Mouse (Mus musculus) heart, adult 2 months (tissue): ENCODE data around the gene Tm9sf2. TPM values are rescaled to one million over a fixed set of nuclear protein-coding genes. Genes with fewer than 3 reads are reported as not detected.

ENCODE experiments used
- DNase-seq, 2 experiments: peaks; one replicate each; pipeline ENCODE4 v3.0.0; 2021
- H3K27ac ChIP-seq: fragments of 200-600 bp; 2 replicates; pipeline ENCODE4 v1.8.1; 2022
- H3K27me3 ChIP-seq: fragments of 200-500 bp; 2 replicates; pipeline ENCODE4 v1.6.1; 2012; ENCODE audit warnings: mild to moderate bottlenecking, low read length, inconsistent platforms, mixed read lengths; ENCODE audit not compliant: control insufficient read depth, insufficient read depth
- H3K36me3 ChIP-seq: fragments of 200-500 bp; 2 replicates; pipeline ENCODE4 v1.6.1; 2012; ENCODE audit warnings: low read length, inconsistent platforms; ENCODE audit not compliant: control insufficient read depth, insufficient read depth
- H3K4me1 ChIP-seq: fragments of 200-500 bp; 2 replicates; pipeline ENCODE4 v1.6.1; 2011; ENCODE audit warnings: low read length; ENCODE audit not compliant: control insufficient read depth, insufficient read depth
- H3K4me3 ChIP-seq: fragments of 200-600 bp; 2 replicates; pipeline ENCODE4 v1.8.1; 2022
- H3K79me2 ChIP-seq: fragments of 200-500 bp; replicated peaks from 2 replicates; pipeline ENCODE4 v1.6.1; 2012; ENCODE audit warnings: mild to moderate bottlenecking, inconsistent platforms, low read length, moderate library complexity, mixed read lengths; ENCODE audit not compliant: control insufficient read depth, insufficient read depth
- H3K9ac ChIP-seq: fragments of 200-500 bp; 2 replicates; pipeline ENCODE4 v1.6.1; 2012; ENCODE audit warnings: low read depth, mild to moderate bottlenecking, control low read depth, inconsistent platforms, low read length, mixed read lengths
- CTCF ChIP-seq: fragments of 200-600 bp; IDR thresholded peaks from 2 replicates; pipeline ENCODE4 v1.8.1; 2022; ENCODE audit warnings: antibody characterized with exemption, mild to moderate bottlenecking, moderate library complexity
- EP300 ChIP-seq: fragments of 200-500 bp; IDR thresholded peaks from 2 replicates; pipeline ENCODE4 v1.6.1; 2011; ENCODE audit warnings: low read depth, low read length, control low read depth; ENCODE audit not compliant: insufficient read depth
- POLR2A ChIP-seq: fragments of 200-500 bp; IDR thresholded peaks from 2 replicates; pipeline ENCODE4 v1.6.1; 2011; ENCODE audit warnings: mild to moderate bottlenecking, low read depth, low read length, control low read depth; ENCODE audit not compliant: insufficient read depth
- WGBS: fragments of 180-500 bp; shearing (Covaris S2); methylation state at CpG from one replicate; pipeline ENCODE4 v1.1.7; 2018; 5-methylcytosine and 5-hydroxymethylcytosine counted together
- intact Hi-C: fragments of 180-260 bp; cut with DNase I; formaldehyde crosslinking; loops from one replicate; pipeline ENCODE4 v1.15.1; 2025
- polyA plus RNA-seq: library from polyadenylated mRNA; depleted of rRNA; stranded (reverse); fragments of >200 nt; gene quantifications from 2 replicates; pipeline ENCODE4 v1.2.3, GENCODE M21; 2012
- total RNA-seq, 2 experiments: library from RNA; stranded (reverse); gene quantifications; 2 replicates each; pipeline ENCODE4 v1.2.3; 2021

Gene Tm9sf2
- total and polyA plus RNA-seq, 3 experiments: 71.0 to 143 (median 121) TPM

DNA sequence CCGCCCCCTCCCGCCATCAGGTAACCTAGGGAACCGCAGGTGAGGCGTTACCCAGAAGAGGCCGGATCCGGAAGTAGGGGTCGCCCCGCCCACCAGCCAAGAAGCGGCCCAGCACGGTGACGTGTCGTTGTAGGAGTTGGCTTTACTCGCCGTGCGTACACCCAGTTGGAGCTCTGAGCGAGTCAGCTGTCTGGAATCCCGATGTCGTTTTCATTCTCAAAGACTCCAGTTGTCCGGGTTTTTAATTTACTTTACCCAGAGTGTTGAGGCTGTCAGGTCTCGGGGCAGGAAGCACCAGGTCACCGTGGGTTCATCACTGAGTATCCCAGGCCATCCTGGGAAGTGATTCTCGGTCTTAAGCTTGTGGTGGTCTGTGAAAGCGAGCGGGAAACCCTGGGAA is 2.0 kb upstream of the Tm9sf2 start:
- DNase-seq: peak; percentile 92 to 95
- TF ChIP-seq POLR2A (peak; percentile 96), CTCF (0 out of 2 replicates have a peak, but pooled peaks have one; percentile 4), EP300 (0 out of 2 replicates have a peak, but pooled peaks have one; percentile 17)
- under 1% methylated on average over 24 of the region's 24 CpGs for WGBS
- Histone ChIP-seq H3K79me2 (peaks cover 7% of the 10 kb centered on the region; the same call in 1 of the 2 replicates), H3K36me3 (peaks cover 17% of the 10 kb centered on the region), H3K4me1 (peaks cover 5% of the 10 kb centered on the region), H3K9ac (peak overlapping the region; percentile 54), H3K27ac (peak overlapping the region; percentile 91), H3K27me3 (no peaks in the 10 kb centered on the region), H3K4me3 (peak overlapping the region; percentile 56)
- intact Hi-C loops: loop anchor here (5.0 to 10.0 kb wide), 3 partner anchors 38 to 880 kb away; partner anchors contain the start of genes Tmtc4 and Ubac2

DNA sequence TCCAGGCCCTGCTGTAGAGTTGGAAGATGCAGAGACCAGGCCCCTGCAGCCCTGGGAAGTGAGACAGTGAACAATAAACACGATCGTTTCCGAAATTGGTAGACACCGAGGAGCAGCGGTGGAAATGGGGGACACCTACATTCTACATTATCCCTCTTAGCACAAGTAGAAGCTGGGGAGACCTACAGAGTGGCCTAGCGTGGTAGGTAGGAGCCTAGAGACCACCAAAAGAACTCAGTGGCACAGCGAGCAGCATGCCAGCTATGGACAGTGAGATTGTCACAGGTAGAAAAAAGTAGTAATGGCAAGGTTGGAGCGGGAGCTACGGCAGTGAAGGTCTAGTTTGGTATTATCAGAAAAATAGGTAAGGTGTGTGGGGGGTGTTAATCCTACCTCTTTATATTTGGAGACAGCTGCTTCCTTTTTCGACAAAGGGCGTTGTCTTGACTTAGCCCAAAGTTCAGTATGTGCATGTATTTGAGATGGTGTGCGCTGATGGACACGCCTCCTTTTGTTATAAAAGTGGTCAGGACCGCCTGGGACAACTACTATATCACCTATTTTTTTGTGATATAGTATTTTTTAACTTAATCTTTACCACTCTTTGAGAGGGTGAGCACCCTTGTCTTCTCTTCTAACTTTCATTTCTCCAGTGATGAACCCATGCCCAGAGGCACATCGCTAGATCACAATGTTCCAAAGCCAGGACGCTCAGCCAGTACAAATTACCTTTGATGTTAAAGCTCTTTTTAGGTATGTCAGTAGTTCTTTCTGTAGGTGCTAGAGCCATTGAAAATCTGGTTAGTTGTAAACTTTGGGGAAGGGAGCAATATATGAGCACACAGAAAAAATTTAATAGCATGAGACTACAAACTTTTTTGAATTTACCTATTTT is 1.2 kb upstream of the Tm9sf2 start:
- intact Hi-C loops: loop anchor here (2.0 to 10.0 kb wide), 4 partner anchors 38 to 879 kb away; partner anchors contain the start of genes Clybl, Tmtc4 and Ubac2
- H3K36me3 ChIP-seq: peaks cover 20% of the 10 kb centered on the region
- peak overlapping the region; percentile 97 for H3K4me3 ChIP-seq
- 69% methylated on average over 16 of the region's 16 CpGs for WGBS
- peaks cover 7% of the 10 kb centered on the region; the same call in 1 of the 2 replicates for H3K79me2 ChIP-seq
- TF ChIP-seq CTCF (no peak), EP300 (no peak), POLR2A (no peak)
- peak overlapping the region; percentile 91 for H3K27ac ChIP-seq
- DNase-seq: no peak
- no peaks in the 10 kb centered on the region for H3K27me3 ChIP-seq
- H3K9ac ChIP-seq: peak overlapping the region; percentile 54
- H3K4me1 ChIP-seq: peaks cover 5% of the 10 kb centered on the region

GRCm38 (mm10) chr14:122107481-122108214 is 810 bp downstream of the Tm9sf2 start:
- intact Hi-C loops: loop anchor here (2.0 to 10.0 kb wide), 4 partner anchors 40 to 877 kb away; partner anchors contain the start of genes Clybl, Tmtc4 and Ubac2
- Histone ChIP-seq H3K4me1 (peaks cover 8% of the 10 kb centered on the region), H3K36me3 (peaks cover 20% of the 10 kb centered on the region), H3K79me2 (peaks cover 11% of the 10 kb centered on the region), H3K27ac (peak overlapping the region; percentile 94), H3K27me3 (no peaks in the 10 kb centered on the region), H3K4me3 (peak overlapping the region; percentile 97), H3K9ac (peak overlapping the region; percentile 99)
- 4% methylated on average over 44 of the region's 44 CpGs for WGBS
- no peak for TF ChIP-seq POLR2A
- peak; percentile 48 for TF ChIP-seq CTCF
- DNase-seq: peak in 1 of 2 experiments; percentile 48

- Histone ChIP-seq H3K9ac (no peak overlapping the region), H3K36me3 (peaks cover 25% of the 10 kb centered on the region), H3K27ac (no peak overlapping the region), H3K4me3 (no peak overlapping the region), H3K4me1 (peaks cover 3% of the 10 kb centered on the region), H3K79me2 (peaks cover 11% of the 10 kb centered on the region), H3K27me3 (no peaks in the 10 kb centered on the region)
- 77% methylated on average over 2 of the region's 2 CpGs for WGBS
- DNase-seq: no peak
- intact Hi-C loops: no loop called here
- TF ChIP-seq POLR2A (no peak), CTCF (peak; percentile 53), EP300 (no peak)
Measured at GRCm38 (mm10) chr14:122111681-122112080, 4.8 kb downstream of the Tm9sf2 start.

GRCm38 (mm10) chr14:122112311-122112710 is 5.5 kb downstream of the Tm9sf2 start:
- Histone ChIP-seq H3K4me1 (peaks cover 3% of the 10 kb centered on the region), H3K79me2 (peaks cover 9% of the 10 kb centered on the region), H3K4me3 (no peak overlapping the region), H3K9ac (no peak overlapping the region), H3K27me3 (no peaks in the 10 kb centered on the region), H3K36me3 (peaks cover 27% of the 10 kb centered on the region), H3K27ac (no peak overlapping the region)
- intact Hi-C loops: no loop called here
- WGBS: 81% methylated on average over 5 of the region's 5 CpGs
- DNase-seq: no peak
- TF ChIP-seq EP300 (no peak), CTCF (no peak), POLR2A (no peak)
